Mouse (Mus musculus) spleen, adult 2 months (tissue): Measurements from ENCODE around the gene Memo1.

Experiments
- CTCF ChIP-seq: fragments of 200-500 bp; IDR thresholded peaks from 2 replicates; pipeline ENCODE4 v1.5.1; 2011; ENCODE audit warnings: mild to moderate bottlenecking, inconsistent platforms; ENCODE audit not compliant: insufficient read depth, insufficient read length, insufficient replicate concordance; ENCODE audit errors: extremely low read depth
- POLR2A ChIP-seq: fragments of 200-500 bp; IDR thresholded peaks from 2 replicates; pipeline ENCODE4 v1.6.1; 2011; ENCODE audit warnings: low read depth, low read length, inconsistent platforms

DNA sequence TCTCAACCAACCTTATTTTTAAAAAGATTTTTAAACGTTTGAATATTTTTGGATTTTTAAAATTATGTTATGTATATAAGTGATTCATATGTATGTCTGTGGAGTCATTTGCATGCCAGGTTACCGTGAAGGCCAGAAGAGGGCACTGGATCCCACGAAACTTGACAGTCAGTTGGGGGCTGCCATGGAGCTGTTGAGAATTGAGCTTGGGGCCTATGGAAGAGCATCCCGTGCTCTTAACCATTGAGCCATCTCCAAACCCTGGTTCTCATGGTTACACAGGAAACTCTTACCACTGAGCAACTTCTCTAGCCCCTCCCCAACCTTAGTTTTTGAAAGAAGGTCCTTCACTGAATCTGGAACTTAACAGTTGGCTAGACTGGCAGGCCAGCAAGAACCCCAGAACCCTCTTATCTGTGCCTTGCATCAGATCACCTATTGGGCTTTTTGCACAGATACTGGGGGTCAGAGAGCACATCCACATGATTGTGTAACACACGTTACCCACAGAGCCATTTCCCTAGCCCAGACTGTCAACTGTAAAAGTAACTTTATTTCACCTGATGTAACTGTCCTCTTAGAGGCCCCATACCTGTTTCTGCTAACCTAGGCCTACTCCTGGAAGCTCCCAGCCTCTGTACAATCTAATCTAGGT is 27.2 kb upstream of the Memo1 start:
- peak; percentile 12; the same call in 1 of the 2 replicates for TF ChIP-seq CTCF
- TF ChIP-seq POLR2A: no peak
